Mouse (Mus musculus): Measurements from ENCODE around the gene Zfp119b.

Gene Zfp119b

GRCm38 (mm10) chr17:55949400-55949799 is at the start of gene Zfp119b:
TSS of gene Zfp119b (minus strand) at chr17:55949500.
- no peak for DNase-seq (ENCODE audit: low read depth, low spot score)

DNA sequence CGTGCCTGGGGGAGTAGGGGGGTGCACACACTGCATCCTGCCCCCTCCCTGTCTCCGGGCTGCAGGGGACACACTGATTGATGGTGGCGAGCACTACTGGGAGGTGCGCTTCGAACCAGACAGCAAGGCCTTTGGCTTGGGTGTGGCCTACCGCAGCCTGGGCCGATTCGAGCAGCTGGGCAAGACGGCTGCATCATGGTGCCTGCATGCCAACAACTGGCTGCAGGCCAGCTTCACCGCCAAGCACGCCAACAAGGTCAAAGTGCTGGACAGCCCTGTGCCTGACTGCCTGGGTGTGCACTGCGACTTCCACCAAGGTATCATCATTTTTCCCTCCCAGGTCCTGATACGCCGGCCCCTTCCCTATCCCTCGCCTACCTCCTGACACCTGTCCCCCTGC is 46.7 kb upstream of the Zfp119b start:
- no peak for DNase-seq (ENCODE audit: low read depth, low spot score)

GRCm38 (mm10) chr17:55990278-55990898 is 41.1 kb upstream of the Zfp119b start:
- no peak for DNase-seq (ENCODE audit: low read depth, low spot score)

GRCm38 (mm10) chr17:55986030-55986961 is 37.0 kb upstream of the Zfp119b start, which contains the start of gene Fsd1:
TSS of gene Fsd1 (plus strand) at chr17:55986509.
- DNase-seq (ENCODE audit: low read depth, low spot score): peak; percentile 65

DNA sequence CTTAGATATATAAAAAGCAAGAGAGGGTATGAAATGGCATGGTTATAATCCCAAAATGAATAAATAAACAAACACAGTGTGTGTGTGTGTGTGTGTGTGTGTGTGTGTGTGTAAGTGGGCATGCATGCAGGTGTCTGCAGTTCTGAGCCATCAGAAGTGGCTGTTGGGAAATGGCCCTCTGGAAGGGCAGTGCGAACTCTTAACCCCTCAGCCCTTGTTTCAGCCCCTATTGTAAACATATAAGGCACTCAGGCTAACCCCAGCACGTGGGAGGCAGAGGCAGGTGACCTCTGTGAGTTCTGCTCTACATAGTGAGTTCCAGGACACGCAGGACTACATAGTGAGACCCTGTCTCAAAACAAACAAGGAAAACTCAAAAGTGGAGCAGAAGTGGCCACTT is 28.0 kb upstream of the Zfp119b start:
- DNase-seq (ENCODE audit: low read depth, low spot score): no peak

- no peak for DNase-seq (ENCODE audit: low read depth, low spot score)
These were observed 27.1 kb upstream of the Zfp119b start for GRCm38 (mm10) chr17:55976255-55976862.

DNA sequence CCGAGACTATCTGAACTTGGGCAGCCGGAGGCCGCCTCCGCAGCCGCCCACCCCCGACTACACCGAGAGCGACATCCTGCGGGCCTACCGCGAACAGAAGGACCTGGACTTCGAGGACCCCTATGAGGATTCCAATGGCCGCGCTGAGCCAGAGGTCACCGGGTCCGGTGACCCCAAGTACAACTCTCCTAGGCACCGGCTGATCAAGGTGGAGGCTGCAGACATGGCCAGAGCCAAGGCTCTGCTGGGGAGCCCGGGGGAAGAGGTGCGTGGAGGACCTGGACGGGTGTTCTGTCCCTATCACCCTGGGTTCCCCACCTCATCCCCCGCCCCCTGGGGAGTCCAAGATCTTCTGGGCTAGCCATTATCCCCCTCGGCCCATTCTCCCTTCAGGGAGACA is 22.2 kb upstream of the Zfp119b start:
- no peak for DNase-seq (ENCODE audit: low read depth, low spot score)

DNA sequence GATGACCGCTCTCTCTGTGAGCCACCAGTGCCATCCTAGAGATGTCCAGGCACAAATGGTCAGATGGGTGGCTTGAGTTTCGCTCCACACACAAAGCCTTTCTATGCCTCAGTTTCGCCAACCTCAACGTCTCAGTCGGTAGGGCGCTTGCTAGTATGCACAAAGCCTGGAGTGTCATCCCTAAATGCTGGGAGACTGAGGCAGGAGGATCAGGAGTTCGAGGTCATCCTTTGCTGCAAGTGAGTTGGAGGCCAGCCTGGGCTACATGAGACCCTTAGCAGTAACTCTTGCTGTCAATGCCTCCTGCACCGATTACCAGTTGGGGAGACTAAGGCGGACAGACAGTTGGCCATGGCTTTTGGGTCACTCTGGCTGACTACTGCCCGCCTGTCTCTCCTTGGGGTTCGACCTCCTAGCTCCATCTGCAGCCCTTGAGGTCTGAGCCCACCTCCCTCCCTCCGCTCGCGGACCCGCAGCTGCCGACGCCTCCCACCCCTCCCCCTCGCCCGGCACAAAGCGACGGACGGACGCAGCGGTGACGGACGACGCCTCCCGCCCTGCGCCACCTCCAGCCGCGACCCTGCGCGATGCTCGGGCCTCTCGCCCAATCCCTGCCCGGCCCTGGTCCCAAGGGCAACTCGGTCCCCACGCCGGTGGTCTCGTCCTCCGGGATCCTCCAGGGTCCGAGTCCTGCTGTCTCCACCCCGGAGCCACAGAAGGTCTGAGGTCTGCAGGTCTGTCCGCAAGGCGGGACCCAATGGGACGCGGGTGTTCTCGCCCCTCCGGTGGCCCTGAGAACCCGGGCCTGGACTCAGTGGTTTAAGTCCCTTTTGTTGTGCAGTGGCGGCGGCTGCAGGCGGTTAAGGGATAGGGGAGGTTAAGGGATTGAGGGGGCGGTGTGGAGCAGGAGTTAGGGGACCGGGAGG is 20.9 kb upstream of the Zfp119b start, which contains the start of gene Shd:
Gene Shd, plus strand, starts transcription at position 502 of the 926 bp plus-strand sequence.
- DNase-seq (ENCODE audit: low read depth, low spot score): no peak

GRCm38 (mm10) chr17:55969560-55969959 is 20.3 kb upstream of the Zfp119b start:
- DNase-seq (ENCODE audit: low read depth, low spot score): no peak

DNA sequence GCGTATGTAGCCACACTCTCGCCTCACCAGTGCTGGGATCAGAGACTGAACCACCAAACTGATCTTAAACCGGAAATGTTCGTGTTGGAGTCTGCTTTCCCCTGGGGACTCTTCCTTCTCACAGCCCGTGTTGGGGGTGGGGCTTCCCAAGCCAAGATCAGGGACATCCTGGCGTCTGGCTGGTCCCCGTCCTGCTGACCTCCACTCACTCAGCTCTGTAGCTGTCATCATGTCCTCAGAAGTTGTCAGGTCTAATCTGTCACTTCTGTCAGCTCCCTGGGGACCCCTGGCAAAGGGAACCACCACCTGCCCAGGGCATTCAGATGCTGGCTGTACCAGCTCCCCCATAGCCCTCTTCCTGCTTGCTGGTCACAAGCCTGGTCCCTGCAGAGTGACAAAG is 18.9 kb upstream of the Zfp119b start:
- no peak for DNase-seq (ENCODE audit: low read depth, low spot score)

- DNase-seq (ENCODE audit: low read depth, low spot score): no peak
These were observed 17.9 kb upstream of the Zfp119b start for GRCm38 (mm10) chr17:55967186-55967585.

- no peak for DNase-seq (ENCODE audit: low read depth, low spot score)
These were observed 15.7 kb upstream of the Zfp119b start for GRCm38 (mm10) chr17:55964996-55965395.

DNA sequence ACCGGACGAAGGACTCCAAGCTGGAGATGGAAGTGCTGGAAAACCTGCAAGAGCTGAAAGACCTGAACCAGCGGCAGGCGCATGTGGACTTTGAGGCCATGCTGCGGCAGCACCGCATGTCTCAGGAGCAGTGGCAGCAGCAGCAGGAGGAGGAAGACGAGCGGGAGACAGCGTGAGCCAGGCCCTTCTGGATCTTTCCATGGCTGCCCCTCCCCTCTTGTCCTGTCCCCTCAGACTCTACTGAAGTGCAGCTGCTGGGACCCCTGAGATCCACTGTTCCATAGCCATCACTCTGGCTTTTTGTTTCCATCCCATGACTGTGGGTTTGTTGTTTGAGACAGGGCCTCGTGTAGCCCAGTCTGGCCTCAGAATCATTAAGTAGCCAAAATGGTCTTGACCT is 15.2 kb upstream of the Zfp119b start:
- no peak for DNase-seq (ENCODE audit: low read depth, low spot score)

DNA sequence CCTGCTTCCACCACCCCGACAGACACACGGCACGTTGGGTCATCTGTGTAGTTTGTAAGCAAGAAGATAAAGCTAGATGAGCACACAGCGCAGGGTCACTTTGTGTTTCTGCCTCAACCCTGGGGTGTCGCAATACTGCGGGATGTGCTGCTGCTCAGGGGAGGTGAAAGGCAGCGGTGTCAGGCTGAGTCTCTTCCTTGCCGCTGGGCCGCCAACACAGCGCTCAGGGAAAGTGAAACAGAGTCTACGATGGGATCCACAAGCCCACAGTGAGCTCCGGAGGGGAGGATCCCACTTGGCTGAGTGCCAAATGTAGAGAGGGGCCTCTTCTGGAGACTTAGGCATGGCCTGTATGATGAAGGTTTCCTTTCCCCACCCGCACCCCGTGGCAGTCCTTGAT is 13.9 kb upstream of the Zfp119b start:
- DNase-seq (ENCODE audit: low read depth, low spot score): no peak

DNA sequence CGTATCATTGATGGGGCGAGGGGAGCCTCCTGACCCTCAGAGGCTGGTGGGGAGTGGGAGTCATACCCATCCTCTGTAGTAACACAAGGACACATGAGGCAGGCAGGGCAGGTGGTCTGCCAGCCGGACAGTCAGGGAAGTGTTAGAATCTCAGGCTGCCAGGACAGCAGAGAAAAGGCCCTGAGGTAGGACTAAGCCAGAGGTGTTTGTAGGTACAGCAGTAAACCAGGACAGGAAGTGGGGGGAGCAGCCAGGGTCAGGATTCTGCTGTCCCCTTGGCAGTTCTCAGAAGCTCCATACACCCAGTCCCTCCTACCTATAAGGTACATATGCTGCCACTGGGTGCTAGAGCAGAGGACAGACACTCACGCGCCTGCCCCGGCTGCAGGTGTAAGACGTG is 12.3 kb upstream of the Zfp119b start:
- DNase-seq (ENCODE audit: low read depth, low spot score): no peak

DNA sequence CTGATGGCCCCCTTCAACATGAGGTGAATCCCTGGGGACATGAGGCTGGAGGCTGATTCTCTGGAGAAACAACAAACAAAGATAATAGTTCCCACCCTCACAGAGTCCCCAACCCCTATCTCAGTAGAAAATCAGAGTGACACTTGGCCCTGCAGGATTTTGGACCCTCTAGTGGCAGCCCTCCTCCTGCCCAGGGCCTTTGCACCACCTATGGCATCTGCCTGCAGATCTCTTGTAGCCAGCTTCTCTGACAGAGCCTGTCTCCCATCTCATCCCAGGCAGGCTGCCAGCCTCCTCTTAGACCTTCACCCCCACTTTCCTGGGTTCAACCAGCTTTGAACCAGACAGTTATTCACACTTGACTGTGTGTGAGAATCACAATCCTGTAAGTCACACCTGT is 11.5 kb upstream of the Zfp119b start:
- no peak for DNase-seq (ENCODE audit: low read depth, low spot score)

DNA sequence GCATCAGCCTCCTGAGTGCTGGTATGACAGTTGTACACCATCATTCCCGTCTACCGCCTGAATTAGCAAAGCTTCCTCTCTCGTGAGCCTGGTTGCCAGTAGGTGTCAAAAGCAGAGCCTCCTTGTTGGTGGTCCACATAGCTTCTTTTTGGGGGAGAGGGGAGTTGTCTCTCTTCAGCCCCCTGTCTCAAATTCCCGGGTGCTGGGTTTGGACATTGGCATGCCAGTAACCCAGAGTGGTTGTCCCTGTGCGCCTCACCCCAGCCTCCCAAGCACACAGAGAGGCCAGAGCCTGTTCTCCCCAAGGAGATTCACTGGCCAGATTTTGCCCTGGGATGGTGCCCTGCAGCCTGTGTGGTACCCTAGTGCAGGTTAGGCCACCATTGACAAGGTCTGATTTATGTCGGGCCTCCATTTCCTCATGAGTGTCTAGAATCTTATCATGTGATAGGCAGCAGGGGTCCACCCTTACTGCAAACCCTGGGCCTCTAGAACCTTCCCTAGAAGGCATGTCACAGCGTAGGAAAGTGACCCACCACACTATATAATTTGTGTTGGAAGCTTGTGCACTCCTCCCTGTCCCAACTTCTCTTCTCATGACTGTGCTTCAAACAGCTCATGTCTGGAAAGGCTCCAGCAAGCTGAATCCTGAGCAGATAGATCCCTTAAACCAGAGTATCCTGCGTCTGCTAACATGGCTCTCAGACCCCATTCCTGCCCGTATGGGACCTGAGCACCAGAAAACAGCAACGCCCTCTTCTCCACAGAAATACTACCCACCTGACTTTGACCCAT is 10.8 kb upstream of the Zfp119b start:
- DNase-seq (ENCODE audit: low read depth, low spot score): no peak

DNA sequence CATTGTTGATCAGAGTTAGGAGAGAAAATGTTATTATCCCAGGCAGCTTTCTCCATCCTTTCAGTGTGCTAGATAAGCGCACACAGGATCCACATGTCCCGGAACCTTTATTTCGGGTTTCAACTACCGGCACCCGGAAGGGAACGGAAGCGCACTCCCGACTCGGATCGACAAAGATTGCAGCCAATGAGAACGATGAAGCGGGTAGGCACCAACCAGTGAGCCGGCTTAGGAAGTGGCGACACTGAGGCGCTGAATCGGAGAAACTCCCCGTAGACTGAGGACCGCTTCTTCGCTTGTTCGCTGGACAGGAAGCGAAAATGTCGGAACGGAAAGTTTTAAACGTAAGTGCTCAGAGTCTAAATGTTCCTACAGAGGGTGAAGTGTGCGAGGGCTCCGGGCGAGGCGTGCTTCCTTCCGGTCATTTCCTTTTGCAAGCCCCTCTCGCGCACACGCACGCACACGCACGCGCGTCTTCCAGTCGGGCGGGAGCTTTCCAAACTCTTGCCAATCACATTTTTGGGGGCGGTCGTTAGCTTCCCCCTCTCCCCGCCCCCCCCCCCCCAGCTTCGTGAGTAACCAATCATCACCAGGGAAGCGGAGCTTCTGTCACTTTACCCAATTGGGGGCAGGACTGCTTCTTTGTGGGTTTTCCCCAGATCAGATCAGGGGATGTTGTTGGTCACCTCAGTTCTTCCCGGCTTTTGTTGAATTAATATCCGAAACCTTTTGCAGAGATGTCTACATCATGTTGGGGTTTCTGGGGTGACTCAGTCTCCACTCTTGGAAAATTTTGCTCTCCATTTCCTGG is 9.8 kb upstream of the Zfp119b start, which contains the start of gene Yju2:
Gene Yju2, plus strand, starts transcription at position 182 of the 811 bp plus-strand sequence.
- peak; percentile 98 for DNase-seq (ENCODE audit: low read depth, low spot score)

DNA sequence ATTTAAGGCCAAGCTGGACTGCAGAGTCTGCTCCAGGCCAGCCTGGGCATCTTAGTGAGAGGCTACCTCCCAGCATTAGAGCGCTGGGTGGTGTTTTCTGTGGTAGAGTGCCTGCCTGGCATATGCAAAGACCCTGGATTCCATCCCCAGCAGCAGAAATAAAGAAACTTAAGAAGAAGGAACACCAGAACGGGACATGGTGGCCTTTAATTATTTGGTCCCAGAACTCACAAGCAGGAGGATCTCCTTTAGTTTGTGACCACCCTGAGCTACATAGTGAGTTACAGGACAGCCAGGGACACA is 9.2 kb upstream of the Zfp119b start:
- DNase-seq (ENCODE audit: low read depth, low spot score): no peak

Measured in telencephalon, adult 2 months (tissue).